Mouse (Mus musculus) forelimb bud, embryonic 11.5 days (tissue): ENCODE data around the gene Tnfsf11.

Experiments used
- DNase-seq: peaks from one replicate; pipeline ENCODE4 v3.0.0-alpha.2; 2012; ENCODE audit warnings: low read depth, low spot score

Gene Tnfsf11

DNA sequence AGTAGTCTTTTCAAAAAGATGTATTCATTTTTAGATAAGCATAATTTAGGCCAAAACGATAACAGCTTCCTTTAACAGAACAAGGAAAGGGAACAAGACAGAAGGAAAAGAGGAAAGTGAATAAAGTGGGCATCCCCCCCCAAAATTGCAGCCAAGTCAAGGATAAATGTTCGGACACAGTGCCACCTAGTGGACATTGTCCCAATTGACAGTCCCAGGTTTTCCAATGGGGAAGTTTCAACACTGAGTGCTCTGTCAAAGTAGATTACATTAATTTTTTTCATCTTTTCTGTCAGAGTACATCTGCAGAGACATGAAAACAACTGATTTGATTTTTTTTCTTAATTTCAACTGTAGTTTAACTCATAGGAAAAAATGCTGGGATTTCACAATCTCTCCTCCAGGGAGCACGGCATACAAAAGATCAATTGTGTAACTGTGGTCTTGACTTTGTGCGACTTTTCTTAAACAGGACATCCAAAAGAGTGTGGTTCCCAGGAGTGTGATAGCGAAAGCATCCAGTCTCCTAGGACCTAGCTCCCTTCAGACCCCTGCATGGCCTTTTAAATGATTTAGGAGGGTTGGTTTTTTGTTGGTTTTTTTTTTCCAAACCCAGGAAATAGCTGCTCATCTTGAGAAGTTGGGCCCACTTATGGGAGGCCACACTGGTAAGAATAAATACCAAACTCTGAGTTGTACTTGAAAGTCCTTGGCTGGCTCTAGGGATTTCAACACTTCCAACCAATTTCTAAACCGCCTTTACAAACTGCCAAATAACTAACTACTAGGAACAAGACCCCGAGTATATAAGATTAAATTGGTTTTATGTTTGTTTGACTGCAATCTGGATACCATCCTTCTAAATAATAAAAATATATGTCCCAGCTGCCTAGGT lies 19.7 kb downstream of the Tnfsf11 start:
- peak; percentile 59 for DNase-seq

GRCm38 (mm10) chr14:78286011-78286548 lies 21.8 kb downstream of the Tnfsf11 start:
- DNase-seq: no peak

DNA sequence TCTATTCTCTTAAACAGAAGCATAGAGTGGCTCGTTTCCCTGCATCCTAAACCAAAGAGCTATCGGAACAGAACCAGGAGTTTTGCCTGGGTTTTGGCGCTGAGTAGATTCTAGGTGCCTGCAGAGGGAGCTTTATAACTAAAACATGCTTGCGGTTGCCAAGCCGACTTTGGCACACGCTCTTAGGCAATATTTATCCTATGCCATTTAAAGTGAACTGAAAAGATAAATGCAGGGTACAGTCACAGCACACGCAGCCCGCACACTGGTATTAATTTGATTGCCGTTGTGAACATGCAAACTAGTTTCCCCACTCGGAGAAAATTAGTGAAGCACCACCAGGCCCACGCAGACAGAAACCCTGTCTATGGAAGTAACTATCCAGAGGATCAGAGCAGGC lies 25.4 kb downstream of the Tnfsf11 start:
- DNase-seq: no peak

GRCm38 (mm10) chr14:78276395-78276930 lies 31.4 kb downstream of the Tnfsf11 start:
- DNase-seq: no peak

GRCm38 (mm10) chr14:78274851-78275250 lies 33.0 kb downstream of the Tnfsf11 start:
- no peak for DNase-seq

DNA sequence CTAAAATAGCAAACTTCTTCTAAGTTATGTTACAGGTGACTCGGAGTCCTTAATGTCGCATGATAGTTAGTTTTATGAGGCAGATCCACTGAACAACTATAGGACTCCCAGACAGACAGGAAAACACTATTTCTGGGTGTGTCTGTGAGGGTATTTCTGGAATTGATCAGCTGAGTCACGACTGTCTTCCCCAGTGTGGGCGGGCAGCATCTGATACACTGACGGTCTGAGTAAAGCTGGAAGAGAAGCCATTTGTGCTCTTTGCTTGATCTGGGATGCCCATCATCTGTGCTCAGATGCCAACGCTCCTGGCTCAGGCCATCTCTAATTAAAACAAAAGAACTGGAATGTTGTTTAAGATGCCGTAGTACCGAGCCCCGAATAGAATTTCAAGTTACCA lies 33.7 kb downstream of the Tnfsf11 start:
- DNase-seq: no peak

- no peak for DNase-seq
These were observed 34.3 kb downstream of the Tnfsf11 start for GRCm38 (mm10) chr14:78273571-78273970.

DNA sequence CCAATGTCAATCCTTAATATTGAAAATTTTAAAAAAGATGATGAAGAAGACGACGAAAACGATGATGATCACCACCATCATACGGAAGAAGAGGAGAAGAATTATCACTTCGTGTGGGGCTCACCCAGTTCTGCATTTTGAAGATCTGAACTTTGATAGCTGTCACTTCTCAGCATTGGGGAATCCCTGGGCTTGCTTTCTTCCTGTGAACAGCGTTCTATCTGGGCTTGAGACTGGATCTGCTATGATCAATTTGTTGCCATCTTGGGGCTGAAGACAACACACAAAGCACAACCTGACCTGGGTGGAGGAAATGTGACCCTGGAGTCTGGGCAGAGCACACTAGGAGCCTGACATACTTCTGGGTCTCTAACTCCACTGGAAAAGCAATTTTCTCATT lies 43.0 kb downstream of the Tnfsf11 start:
- no peak for DNase-seq

GRCm38 (mm10) chr14:78262596-78262995 lies 45.2 kb downstream of the Tnfsf11 start:
- DNase-seq: no peak

GRCm38 (mm10) chr14:78261246-78261645 lies 46.6 kb downstream of the Tnfsf11 start:
- DNase-seq: no peak

DNA sequence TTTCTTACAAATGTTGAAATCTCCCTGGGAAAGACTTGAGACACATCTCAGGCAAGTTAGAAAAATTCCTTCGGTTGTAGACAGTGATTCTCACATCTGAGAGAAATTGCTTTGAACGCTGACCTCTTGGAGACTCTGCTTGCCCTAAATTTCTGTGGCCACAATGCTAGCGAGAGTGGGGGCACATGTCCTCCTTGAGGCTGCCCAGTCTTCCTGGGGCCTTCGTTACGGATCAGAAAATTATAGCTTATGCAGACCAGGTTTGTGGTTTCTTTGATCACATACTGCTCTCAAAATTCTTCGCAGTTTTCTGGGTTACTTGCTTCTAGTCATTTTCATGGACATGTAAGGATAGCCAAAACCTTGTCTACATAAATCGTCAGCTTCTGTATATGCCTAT lies 53.8 kb downstream of the Tnfsf11 start:
- DNase-seq: no peak

DNA sequence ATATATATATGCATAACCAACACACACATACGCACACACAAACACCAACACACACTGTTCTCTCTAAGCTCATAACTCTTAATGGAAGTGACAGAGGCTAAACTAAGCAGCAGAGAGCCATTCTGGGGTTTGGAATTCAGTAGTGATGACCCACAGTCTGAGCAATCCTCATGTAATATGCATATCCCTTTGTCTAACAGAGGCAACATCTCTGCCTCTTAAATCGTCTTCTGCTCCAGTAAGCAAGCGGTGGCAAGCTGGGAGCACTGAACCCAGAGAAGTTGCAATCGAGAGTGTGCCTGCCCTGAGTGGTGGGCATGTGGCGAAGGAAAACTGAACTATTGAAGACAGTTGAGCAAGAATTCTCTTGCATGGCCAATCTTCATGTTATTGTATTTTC lies 61.2 kb downstream of the Tnfsf11 start:
- DNase-seq: no peak

- DNase-seq: no peak
These were observed 63.0 kb downstream of the Tnfsf11 start for GRCm38 (mm10) chr14:78244811-78245210.

- no peak for DNase-seq
These were observed 68.5 kb downstream of the Tnfsf11 start for GRCm38 (mm10) chr14:78239346-78239745.

- no peak for DNase-seq
These were observed 70.6 kb downstream of the Tnfsf11 start for GRCm38 (mm10) chr14:78237238-78237637.

- no peak for DNase-seq
These were observed 71.7 kb downstream of the Tnfsf11 start for GRCm38 (mm10) chr14:78236144-78236543.

GRCm38 (mm10) chr14:78235296-78235695 lies 72.5 kb downstream of the Tnfsf11 start:
- DNase-seq: no peak

DNA sequence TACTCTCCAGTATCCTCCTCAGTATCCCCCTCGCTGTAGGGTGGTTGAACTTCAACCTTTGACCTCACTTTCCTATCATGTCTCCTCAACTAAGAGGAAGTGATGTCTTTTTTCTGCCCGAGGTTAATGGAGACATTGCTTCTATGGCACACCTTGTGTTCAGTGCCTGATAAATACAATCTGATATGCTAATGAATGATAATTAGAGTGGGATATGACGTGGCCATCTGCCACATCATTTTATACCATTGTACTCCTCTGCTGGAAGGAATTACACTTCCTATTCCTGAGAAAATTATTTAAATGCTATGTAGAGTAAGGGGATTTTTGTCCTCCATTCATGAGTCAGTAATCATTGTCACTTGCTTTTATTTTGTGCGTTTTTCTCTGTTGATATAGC lies 78.8 kb downstream of the Tnfsf11 start:
- DNase-seq: no peak
